Mouse (Mus musculus): ENCODE measurements around the gene Cux2. TPM values are rescaled to one million over a fixed set of nuclear protein-coding genes. Genes with fewer than 3 reads are reported as not detected.

Gene Cux2
- polyA plus RNA-seq, 2 experiments = 3.0 to 6.1 TPM

DNA sequence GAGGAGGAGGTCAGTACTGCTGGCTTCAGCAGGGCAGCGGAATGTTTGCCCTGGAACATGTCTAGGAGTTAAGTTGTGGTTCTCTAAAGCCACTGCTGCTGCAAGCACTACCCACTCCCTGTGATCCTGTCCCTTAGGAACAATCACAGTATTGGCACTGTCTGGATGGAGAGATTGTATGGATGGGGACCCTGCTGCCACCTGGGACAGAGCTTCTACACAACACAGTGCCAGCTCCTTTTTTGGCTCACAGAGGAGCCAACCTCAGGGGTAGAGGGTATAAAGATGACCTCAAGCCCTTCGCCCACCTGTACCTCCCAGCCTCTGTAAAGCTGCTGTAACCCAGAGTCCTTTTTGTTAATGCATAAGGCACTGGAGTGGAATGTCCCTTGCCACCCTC, 233.3 kb downstream of the Cux2 start:
- TF ChIP-seq POLR2A (IDR thresholded peaks at IDR 0.05; ENCODE audit: borderline replicate concordance, extremely low read depth, insufficient read depth, insufficient read length) = no peak
- no peak for ATAC-seq (ENCODE audit: low FRiP score, low read depth)
- Histone ChIP-seq H3K4me3 (replicated peaks; ENCODE audit: low read length) (no peak overlapping the region), H3K36me3 (ENCODE audit: control insufficient read depth, insufficient read depth, low read length) (peaks cover 77% of the 10 kb centered on the region), H3K4me2 (replicated peaks; ENCODE audit: low read depth, low read length, severe bottlenecking) (no peak overlapping the region), H3K27me3 (ENCODE audit: control insufficient read depth, insufficient read depth, low read length) (no peaks in the 10 kb centered on the region), H3K27ac (replicated peaks; ENCODE audit: low read depth, low read length) (no peak overlapping the region), H3K4me1 (ENCODE audit: control insufficient read depth, insufficient read depth, low read length) (no peaks in the 10 kb centered on the region), H3K9ac (ENCODE audit: low read depth, low read length, severe bottlenecking) (no peak overlapping the region), H3K9me3 (ENCODE audit: control insufficient read depth, low read length) (no peaks in the 10 kb centered on the region)
- no peak for DNase-seq (ENCODE audit: low spot score)
- WGBS = 94% methylated on average over 2 of the region's 2 CpGs

DNA sequence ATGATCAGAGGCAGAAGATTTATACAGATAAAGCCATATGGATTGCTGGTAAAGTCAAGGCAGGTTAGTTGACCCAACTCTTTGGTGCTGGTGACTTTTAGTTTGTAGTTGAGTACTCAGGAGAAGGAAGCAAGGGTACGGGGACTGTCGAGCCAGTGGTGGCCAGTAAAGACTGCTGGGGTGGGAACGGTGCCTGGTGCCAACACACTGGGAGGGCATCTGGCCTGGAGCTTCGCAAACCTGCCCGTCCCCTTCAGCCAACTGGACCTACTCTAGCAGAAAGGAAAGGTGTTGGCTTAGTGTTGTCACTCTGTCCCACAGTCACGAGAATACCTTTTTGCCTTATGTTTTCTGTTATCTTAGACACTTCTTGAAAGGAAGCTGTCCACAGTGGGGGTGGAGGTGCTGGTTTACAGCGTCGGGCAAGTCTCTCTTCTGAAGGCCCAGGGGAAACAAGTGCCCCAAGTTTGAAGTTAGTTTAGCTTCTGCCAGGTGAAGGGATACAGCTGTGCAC, 234.0 kb downstream of the Cux2 start:
- H3K36me3 ChIP-seq (ENCODE audit: control insufficient read depth, insufficient read depth, low read length) = peaks cover 84% of the 10 kb centered on the region
- 83% methylated on average over 8 of the region's 8 CpGs for WGBS
- no peak for ATAC-seq (ENCODE audit: low FRiP score, low read depth)

GRCm38 (mm10) chr5:121815067-121815466, 234.8 kb downstream of the Cux2 start:
- peaks cover 87% of the 10 kb centered on the region for H3K36me3 ChIP-seq (ENCODE audit: control insufficient read depth, insufficient read depth, low read length)
- no peaks in the 10 kb centered on the region for H3K4me1 ChIP-seq (ENCODE audit: control insufficient read depth, insufficient read depth, low read length)
- no peak for TF ChIP-seq POLR2A (IDR thresholded peaks at IDR 0.05; ENCODE audit: borderline replicate concordance, extremely low read depth, insufficient read depth, insufficient read length)
- no peak overlapping the region for H3K27ac ChIP-seq (replicated peaks; ENCODE audit: low read depth, low read length)
- no peaks in the 10 kb centered on the region for H3K27me3 ChIP-seq (ENCODE audit: control insufficient read depth, insufficient read depth, low read length)
- 65% methylated on average over 3 of the region's 3 CpGs for WGBS
- DNase-seq (ENCODE audit: low spot score) = peak; percentile 71
- ATAC-seq (ENCODE audit: low FRiP score, low read depth) = no peak
- H3K4me2 ChIP-seq (replicated peaks; ENCODE audit: low read depth, low read length, severe bottlenecking) = no peak overlapping the region
- no peak overlapping the region for H3K4me3 ChIP-seq (replicated peaks; ENCODE audit: low read length)
- H3K9me3 ChIP-seq (ENCODE audit: control insufficient read depth, low read length) = no peaks in the 10 kb centered on the region
- no peak overlapping the region for H3K9ac ChIP-seq (ENCODE audit: low read depth, low read length, severe bottlenecking)

More for the DNA sequence above, 234.0 kb downstream of the Cux2 start:
- Histone ChIP-seq H3K9me3 (ENCODE audit: control insufficient read depth, low read length) (no peaks in the 10 kb centered on the region), H3K27ac (replicated peaks; ENCODE audit: low read depth, low read length) (no peak overlapping the region), H3K27me3 (ENCODE audit: control insufficient read depth, insufficient read depth, low read length) (no peaks in the 10 kb centered on the region), H3K9ac (ENCODE audit: low read depth, low read length, severe bottlenecking) (no peak overlapping the region), H3K4me3 (replicated peaks; ENCODE audit: low read length) (no peak overlapping the region), H3K4me1 (ENCODE audit: control insufficient read depth, insufficient read depth, low read length) (no peaks in the 10 kb centered on the region), H3K4me2 (replicated peaks; ENCODE audit: low read depth, low read length, severe bottlenecking) (no peak overlapping the region)
- DNase-seq (ENCODE audit: low spot score) = no peak
- no peak for TF ChIP-seq POLR2A (IDR thresholded peaks at IDR 0.05; ENCODE audit: borderline replicate concordance, extremely low read depth, insufficient read depth, insufficient read length)

- ATAC-seq (ENCODE audit: low FRiP score, low read depth) (no peak), DNase-seq (ENCODE audit: low spot score) (no peak)
- 91% methylated on average over 10 of the region's 10 CpGs for WGBS
- Histone ChIP-seq H3K36me3 (ENCODE audit: control insufficient read depth, insufficient read depth, low read length) (peaks cover 79% of the 10 kb centered on the region), H3K4me3 (replicated peaks; ENCODE audit: low read length) (no peak overlapping the region), H3K9ac (ENCODE audit: low read depth, low read length, severe bottlenecking) (no peak overlapping the region), H3K4me1 (ENCODE audit: control insufficient read depth, insufficient read depth, low read length) (no peaks in the 10 kb centered on the region), H3K9me3 (ENCODE audit: control insufficient read depth, low read length) (no peaks in the 10 kb centered on the region), H3K27me3 (ENCODE audit: control insufficient read depth, insufficient read depth, low read length) (no peaks in the 10 kb centered on the region), H3K27ac (replicated peaks; ENCODE audit: low read depth, low read length) (no peak overlapping the region), H3K4me2 (replicated peaks; ENCODE audit: low read depth, low read length, severe bottlenecking) (no peak overlapping the region)
- no peak for TF ChIP-seq POLR2A (IDR thresholded peaks at IDR 0.05; ENCODE audit: borderline replicate concordance, extremely low read depth, insufficient read depth, insufficient read length)
Measured at GRCm38 (mm10) chr5:121813744-121814143, 236.2 kb downstream of the Cux2 start.

GRCm38 (mm10) chr5:121812526-121813243, 237.2 kb downstream of the Cux2 start:
- no peak overlapping the region for H3K27ac ChIP-seq (replicated peaks; ENCODE audit: low read depth, low read length)
- peaks cover 76% of the 10 kb centered on the region for H3K36me3 ChIP-seq (ENCODE audit: control insufficient read depth, insufficient read depth, low read length)
- no peaks in the 10 kb centered on the region for H3K27me3 ChIP-seq (ENCODE audit: control insufficient read depth, insufficient read depth, low read length)
- TF ChIP-seq POLR2A (IDR thresholded peaks at IDR 0.05; ENCODE audit: borderline replicate concordance, extremely low read depth, insufficient read depth, insufficient read length) = no peak
- no peaks in the 10 kb centered on the region for H3K4me1 ChIP-seq (ENCODE audit: control insufficient read depth, insufficient read depth, low read length)
- 81% methylated on average over 7 of the region's 7 CpGs for WGBS
- H3K4me3 ChIP-seq (replicated peaks; ENCODE audit: low read length) = no peak overlapping the region
- no peak overlapping the region for H3K9ac ChIP-seq (ENCODE audit: low read depth, low read length, severe bottlenecking)
- no peaks in the 10 kb centered on the region for H3K9me3 ChIP-seq (ENCODE audit: control insufficient read depth, low read length)
- ATAC-seq (ENCODE audit: low FRiP score, low read depth) = no peak
- no peak overlapping the region for H3K4me2 ChIP-seq (replicated peaks; ENCODE audit: low read depth, low read length, severe bottlenecking)
- no peak for DNase-seq (ENCODE audit: low spot score)
